Comparison of ENCODE assay signal across 9 mouse cellular contexts in the genomic region with DNA sequence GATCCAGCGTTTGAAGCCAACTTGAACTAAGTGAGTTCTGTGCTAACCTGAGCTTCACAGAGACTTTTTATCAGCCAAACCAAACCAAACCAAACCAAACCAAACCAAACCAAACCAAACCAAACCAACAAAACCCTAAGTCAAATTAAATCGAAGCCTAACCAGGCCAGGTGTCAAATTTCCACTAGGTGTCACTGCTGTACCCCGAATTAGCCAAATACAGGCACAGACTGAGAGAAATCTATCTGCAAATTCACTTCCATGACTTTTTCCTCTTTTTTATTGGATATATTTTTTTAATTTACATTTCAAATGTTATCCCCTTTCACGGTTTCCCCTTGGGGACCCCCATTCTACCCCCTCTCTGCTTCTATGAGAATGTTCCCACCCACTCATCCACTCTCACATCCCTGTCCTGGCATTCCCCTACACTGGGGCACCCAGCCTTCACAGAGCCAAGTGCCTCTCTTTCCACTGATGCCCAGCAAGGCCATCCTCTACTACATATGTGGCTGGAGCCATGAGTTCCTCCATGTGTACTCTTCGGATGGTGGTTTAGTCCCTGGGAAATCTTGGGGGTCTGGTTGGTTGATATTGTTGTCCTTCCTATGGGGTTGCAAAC. TPM values are rescaled to one million over a fixed set of nuclear protein-coding genes. Genes with fewer than 3 reads are reported as not detected.
DNase-seq lines count a peak whose midpoint lies in the region; ATAC-seq and TF ChIP-seq lines count a peak whose summit lies in the region.
"Had no signal": no experiment of that assay in that cellular context is flagged by ENCODE, and none has a peak within 500 bp of the region (broad histone marks: within the 10 kb centered on the region; RNA-seq: fewer than 3 reads in every experiment).

No protein-coding gene starts in this region.

- H3K4me1 ChIP-seq in lung, adult 2 months (ENCODE audit: control insufficient read depth, insufficient read depth, low read length), result no peaks in the 10 kb centered on the region
- H3K4me1 ChIP-seq in forebrain, embryonic 11.5 days (replicated peaks; ENCODE audit: control insufficient read depth, insufficient read depth, low read length), result no peaks in the 10 kb centered on the region

- no peak overlapping the region for H3K9ac ChIP-seq in forebrain, embryonic 11.5 days (ENCODE audit: low read length)

- H3K4me2 ChIP-seq in forebrain, embryonic 11.5 days (ENCODE audit: low read depth, low read length, severe bottlenecking), result no peak overlapping the region

- no peak overlapping the region for H3K4me3 ChIP-seq in lung, adult 2 months (replicated peaks; ENCODE audit: extremely low read depth, low read depth, low read length)
- no peak overlapping the region for H3K4me3 ChIP-seq in forebrain, embryonic 11.5 days (ENCODE audit: low read depth, low read length)

- no peaks in the 10 kb centered on the region for H3K9me3 ChIP-seq in forebrain, embryonic 11.5 days (ENCODE audit: control insufficient read depth, low read length)

- WGBS in lung, adult 2 months, result 36% methylated on average over 5 of the region's 5 CpGs
- WGBS in forebrain, embryonic 11.5 days, result 42% methylated on average over 5 of the region's 5 CpGs
- 22% methylated on average over 5 of the region's 5 CpGs for WGBS in large intestine, adult 2 months

- H3K27me3 ChIP-seq in forebrain, embryonic 11.5 days (ENCODE audit: control insufficient read depth, insufficient read depth, low read length), result no peaks in the 10 kb centered on the region
- H3K27me3 ChIP-seq in splenic B cell, adult 2 months (ENCODE audit: control insufficient read depth, insufficient read depth, low read length, poor library complexity, severe bottlenecking), result 0 out of 2 replicates have a peak, but pooled peaks cover under 1% of the 10 kb centered on the region

- TF ChIP-seq CTCF in lung, adult 2 months (IDR thresholded peaks at IDR 0.05; ENCODE audit: insufficient read depth, low read length), result peak; percentile 21; the same call in 1 of the 2 replicates

- no peaks in the 10 kb centered on the region for H3K36me3 ChIP-seq in forebrain, embryonic 11.5 days (ENCODE audit: control insufficient read depth, insufficient read depth, low read length)
- no peaks in the 10 kb centered on the region for H3K36me3 ChIP-seq in splenic B cell, adult 2 months (ENCODE audit: control insufficient read depth, insufficient read depth, low read length, poor library complexity, severe bottlenecking)

- no peak for DNase-seq in lung, adult 2 months
- DNase-seq in lung, adult 18-20 months, result no peak
- peak; percentile 73 for DNase-seq in adipocyte (ENCODE audit: low spot score)
- peak; percentile 65 for DNase-seq in forebrain, embryonic 11.5 days (ENCODE audit: low spot score)
- peak; percentile 11 for DNase-seq in large intestine, adult 2 months (ENCODE audit: low read depth, low spot score)
- DNase-seq in lung, postnatal 25 days (ENCODE audit: low spot score), result peak; percentile 14
- peak; percentile 46 for DNase-seq in splenic B cell, adult 2 months (ENCODE audit: low read depth, low spot score)
- DNase-seq in gastrocnemius, adult 8-10 months (ENCODE audit: low spot score in 2 of 2), result no peak

- no peak for ATAC-seq in forebrain, embryonic 11.5 days (replicated peaks; ENCODE audit: low FRiP score)

- TF ChIP-seq POLR2A in lung, adult 2 months (IDR thresholded peaks at IDR 0.05; ENCODE audit: borderline replicate concordance, extremely low read depth, low read depth, low read length), result no peak

- H3K27ac ChIP-seq in forebrain, embryonic 11.5 days (ENCODE audit: low read depth, low read length), result no peak overlapping the region
- H3K27ac ChIP-seq: macrophage had no signal

RNA-seq across cellular contexts. Expression of a gene that starts 33.9 kb away (rescaled TPM):
- polyA plus RNA-seq in lung, adult 2 months (2012; rRNA removed), result 63.4 and 72.6 TPM in 2 replicates
- polyA plus RNA-seq in forebrain, embryonic 11.5 days (2014; fragmentation: Nextera tagmentation; extraction: Ambion mirVana), result 38.2 and 38.9 TPM in 2 replicates
- polyA plus RNA-seq in large intestine, adult 2 months (2012; rRNA removed), result 27.0 and 41.3 TPM in 2 replicates
- 10 to 100 TPM; 18.4 to 25.6 (median 21.0) TPM for total RNA-seq in gastrocnemius, adult 8-10 months (2022)

RNA-seq across cellular contexts. Expression of a gene that starts 36.0 kb away (rescaled TPM):
- 0.07 TPM in 2 replicates for polyA plus RNA-seq in lung, adult 2 months (2012; rRNA removed)
- 2.1 and 2.4 TPM in 2 replicates for polyA plus RNA-seq in forebrain, embryonic 11.5 days (2014; fragmentation: Nextera tagmentation; extraction: Ambion mirVana)
- 0.01 and 0.15 TPM in 2 replicates for polyA plus RNA-seq in large intestine, adult 2 months (2012; rRNA removed)
- under 1 TPM; 0.05 to 0.13 (median 0.11) TPM for total RNA-seq in gastrocnemius, adult 8-10 months (2022)
- polyA plus RNA-seq: macrophage had no signal

Comparison
In these comparisons a context has a peak if more than half of its experiments do, and no peak if none do; other contexts are left out.
1. DNase-seq: peak in adipocyte (single experiment), forebrain, embryonic 11.5 days (single experiment), large intestine, adult 2 months (single experiment), lung, postnatal 25 days (single experiment) and splenic B cell, adult 2 months (single experiment); none in lung, adult 2 months (single experiment), lung, adult 18-20 months (0 of 2) and gastrocnemius, adult 8-10 months (0 of 2).